Mouse (Mus musculus): ENCODE data around the gene Abracl. TPM values are rescaled to one million over a fixed set of nuclear protein-coding genes. Genes with fewer than 3 reads are reported as not detected.

The Abracl gene
- total RNA-seq, 2 experiments from 2014 or later = 31.5 to 32.7 TPM

DNA sequence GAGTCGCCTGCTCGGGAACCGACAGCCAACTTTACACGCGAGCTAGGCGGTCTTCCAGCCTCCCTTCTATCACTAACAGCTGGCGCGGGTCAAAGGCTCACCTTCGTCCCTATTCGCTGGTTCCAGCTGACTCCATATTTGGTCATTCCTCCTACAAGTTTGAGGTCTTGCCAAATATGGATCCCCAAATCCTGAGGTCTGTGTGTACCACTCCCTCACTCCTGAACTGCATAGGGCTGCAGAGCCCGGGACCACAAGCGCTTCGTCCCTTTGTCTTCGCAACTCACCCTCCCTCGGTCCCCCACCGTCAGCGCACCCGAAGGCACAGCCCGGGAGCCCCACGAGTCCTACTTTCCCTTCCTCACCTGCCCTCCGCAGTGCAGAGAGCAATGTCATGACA lies 776 bp downstream of the Abracl start:
- DNase-seq (ENCODE audit: low spot score in 2 of 2) = peak in 1 of 2 experiments; percentile 60

DNA sequence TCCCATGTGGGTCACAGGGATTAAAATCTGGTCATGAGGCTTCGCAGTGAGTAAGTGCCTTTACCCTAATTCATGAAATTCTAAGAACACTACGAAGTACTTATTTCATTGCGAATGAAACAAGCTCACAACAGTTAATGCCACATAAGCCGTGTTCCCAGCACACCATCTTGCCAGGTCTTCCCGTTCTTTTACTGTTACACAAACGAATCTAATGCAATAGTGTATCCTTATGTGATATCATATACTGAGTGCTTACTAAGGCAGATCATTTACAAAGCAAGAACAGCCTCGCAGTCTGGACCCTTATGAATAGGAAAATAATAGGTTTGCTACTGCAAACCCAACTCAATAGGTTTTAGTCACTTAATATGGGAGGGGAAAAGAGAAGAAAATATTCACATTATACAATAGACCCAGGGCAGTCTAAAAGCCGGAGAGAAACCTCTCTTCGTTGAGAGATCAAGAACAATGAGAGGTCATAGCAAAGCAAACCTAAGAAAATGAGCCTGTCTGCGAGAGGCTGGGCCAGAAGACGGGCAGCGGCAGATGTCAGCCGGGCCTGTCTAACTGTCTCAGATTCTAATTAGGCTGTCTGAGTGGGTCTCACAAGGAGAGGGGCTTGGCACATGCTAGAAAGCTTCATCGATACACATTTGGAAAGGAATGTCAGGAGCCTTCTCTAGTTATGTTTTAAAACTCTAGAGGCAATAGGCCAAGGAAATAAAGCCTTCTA lies 1.3 kb downstream of the Abracl start:
- DNase-seq (ENCODE audit: low spot score in 2 of 2) = peak in 1 of 2 experiments; percentile 27

DNA sequence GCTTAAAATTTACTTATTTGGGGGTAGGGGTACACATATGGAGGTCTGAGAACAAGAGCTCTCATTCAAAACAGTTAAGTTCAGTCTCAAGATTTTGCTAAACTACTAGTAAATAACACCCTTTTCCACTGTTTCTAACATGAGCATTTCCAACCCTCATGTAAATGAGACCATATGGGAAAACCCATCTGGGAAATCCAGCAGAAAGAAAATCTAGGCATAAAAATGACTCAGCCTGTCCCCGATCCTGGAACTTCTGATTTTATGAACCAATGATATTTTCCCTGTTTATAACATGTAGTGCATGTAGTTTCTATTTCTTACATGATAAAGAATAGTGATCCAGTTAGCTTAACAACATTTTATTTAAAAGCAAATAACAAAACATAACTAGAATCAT lies 2.2 kb downstream of the Abracl start:
- DNase-seq (ENCODE audit: low spot score in 2 of 2) = peak in 1 of 2 experiments; percentile 39

DNA sequence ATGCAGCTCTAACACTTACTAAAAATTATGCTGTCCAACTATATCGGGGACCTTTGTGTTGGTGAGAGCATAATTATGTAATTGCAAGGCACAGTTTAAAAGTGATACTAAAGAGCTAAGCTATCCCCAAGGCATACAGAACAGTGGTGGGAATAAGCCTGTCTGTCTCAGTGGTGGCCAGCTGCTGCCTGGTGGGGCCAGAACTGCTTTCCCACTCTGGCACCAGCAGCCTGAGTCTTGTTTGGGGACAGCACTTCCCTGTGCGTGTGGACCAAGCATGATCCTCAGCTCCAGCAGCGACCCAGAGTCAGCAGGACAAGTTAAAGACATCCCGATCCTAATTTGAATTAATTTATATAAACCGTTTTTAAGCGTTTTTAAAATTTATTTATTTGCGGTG lies 2.6 kb downstream of the Abracl start:
- no peak for DNase-seq (ENCODE audit: low spot score in 2 of 2)

DNA sequence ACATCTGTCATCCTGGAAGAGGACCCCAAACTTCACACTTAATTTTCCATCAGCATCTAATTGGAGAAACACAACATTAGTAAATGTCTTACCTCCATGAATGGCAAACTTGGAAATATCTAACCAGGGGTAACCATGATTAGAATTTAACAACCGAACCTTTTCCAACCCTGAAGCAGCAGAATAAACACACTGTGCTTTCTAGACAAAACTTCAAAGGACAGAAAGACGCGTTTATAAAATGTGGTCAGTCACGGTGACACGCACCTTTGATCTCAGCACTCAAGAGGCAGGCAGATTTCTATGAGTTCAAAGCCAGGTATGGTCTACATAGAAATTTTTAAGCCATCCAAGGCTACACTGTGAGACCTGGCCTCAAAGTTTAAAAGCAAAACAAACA lies 11.3 kb downstream of the Abracl start:
- no peak for DNase-seq (ENCODE audit: low spot score in 2 of 2)

DNA sequence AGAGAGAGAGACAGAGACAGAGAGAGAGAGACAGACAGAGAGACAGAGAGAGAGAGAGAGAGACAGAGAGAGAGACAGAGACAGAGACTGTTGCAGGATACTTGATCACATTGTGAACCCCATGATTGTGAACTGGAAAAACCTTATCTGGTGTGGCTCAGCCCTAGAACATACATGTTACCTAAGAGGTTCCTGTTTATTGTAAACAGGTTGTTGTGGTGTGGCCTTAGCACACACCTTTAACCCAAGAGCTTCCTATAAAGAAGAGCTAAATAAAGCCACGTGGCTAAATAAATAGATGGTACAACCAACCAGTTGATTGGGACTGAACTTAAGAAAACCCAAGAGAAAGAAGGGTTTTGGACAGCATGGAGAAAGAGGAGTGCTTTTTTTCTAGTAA lies 13.3 kb downstream of the Abracl start:
- no peak for DNase-seq (ENCODE audit: low spot score in 2 of 2)

DNA sequence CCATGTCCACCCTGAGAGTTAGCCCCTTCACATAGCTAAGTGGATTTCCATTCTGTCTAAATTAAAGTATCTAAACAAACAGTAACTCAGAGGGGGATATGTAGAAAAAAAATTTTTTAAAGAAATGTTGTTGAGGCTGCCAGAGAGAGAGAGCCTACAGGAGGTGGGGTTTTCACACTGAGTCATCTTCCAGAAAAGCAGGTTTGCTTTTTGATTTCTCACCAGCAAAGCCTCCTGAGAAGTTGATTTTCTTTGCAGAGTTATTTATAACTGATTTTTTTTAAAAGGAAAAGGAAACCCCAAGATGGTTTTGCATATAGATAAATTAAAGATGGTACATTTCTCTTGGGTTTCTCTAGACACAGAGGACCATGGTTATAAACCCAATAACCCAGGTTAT lies 15.0 kb downstream of the Abracl start:
- no peak for DNase-seq (ENCODE audit: low spot score in 2 of 2)

DNA sequence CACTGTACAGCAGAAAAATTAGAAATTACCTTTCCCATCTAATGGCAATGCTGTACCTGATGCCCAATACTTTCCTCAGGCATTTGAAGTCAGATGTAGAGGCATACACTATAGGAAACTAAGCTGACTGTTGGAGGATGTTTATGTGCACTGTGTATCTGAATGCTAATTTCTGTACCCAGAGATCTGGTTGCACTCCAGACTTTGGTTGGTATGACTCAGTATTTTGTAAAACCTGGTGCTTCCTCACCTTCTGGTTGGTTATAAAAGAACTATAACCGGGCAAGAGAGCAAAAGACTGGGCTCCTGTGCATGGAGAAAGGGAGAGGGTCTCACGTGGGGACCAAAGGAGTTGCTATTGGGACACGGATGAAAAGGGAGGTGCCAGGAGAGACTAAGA lies 15.8 kb downstream of the Abracl start:
- DNase-seq (ENCODE audit: low spot score in 2 of 2) = peak in 1 of 2 experiments; percentile 40

DNA sequence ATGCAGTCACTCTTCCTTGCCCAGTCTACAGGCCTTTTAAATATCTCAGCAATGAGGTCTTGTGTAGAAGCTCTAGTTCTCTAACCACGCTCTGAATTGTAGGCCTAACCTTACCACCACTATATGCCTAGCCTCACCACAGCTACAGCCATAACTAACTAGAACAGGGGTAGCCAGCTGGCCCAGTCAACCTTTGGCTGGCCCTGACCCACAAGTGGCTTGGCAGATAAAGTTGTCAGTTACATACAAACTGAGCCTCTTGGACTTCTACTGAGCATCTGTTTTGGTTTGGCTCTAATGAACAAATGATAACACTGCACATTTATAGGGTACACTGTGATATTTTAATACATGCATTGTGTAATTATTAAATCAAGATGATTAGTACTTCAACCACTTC lies 16.3 kb downstream of the Abracl start:
- DNase-seq (ENCODE audit: low spot score in 2 of 2) = no peak

DNA sequence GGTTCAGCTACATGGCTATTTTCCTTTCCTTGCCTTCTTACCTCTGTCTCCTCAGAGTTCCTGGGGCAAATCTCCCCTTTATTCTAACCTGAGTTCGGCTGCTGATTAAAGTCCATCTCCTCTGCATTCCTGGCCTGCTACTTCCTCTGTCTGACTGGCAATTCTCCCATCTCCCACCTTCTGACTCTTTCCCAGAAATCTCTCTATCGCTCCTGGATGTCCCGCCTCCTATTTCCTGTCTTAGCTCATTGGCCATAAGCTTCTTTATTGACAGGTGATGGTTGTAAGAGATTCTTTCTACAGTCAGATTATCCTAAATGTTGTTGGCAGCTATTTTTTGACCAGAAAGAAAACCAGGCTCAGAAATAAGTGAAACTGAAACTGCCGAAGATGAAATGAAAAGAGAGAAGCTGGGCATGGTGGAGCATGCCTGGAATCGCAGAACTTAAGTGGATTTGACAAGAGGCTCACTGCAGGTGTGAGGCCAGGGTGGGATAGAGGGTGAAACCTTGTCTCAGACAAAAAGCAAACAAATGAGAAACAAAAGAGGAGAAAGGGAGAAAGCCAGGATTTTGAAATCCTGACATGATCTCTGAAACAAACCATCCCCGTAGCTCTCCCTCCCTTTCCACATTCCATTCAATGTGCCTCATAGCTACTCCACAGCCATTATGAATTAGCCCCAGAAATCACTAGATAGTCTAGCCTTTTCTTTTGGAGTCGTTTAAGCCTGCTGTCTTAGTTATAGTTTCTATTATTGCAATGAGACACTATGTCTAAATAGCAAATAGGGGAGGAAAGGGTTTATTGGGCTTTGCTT lies 17.7 kb downstream of the Abracl start:
- DNase-seq (ENCODE audit: low spot score in 2 of 2) = no peak

DNA sequence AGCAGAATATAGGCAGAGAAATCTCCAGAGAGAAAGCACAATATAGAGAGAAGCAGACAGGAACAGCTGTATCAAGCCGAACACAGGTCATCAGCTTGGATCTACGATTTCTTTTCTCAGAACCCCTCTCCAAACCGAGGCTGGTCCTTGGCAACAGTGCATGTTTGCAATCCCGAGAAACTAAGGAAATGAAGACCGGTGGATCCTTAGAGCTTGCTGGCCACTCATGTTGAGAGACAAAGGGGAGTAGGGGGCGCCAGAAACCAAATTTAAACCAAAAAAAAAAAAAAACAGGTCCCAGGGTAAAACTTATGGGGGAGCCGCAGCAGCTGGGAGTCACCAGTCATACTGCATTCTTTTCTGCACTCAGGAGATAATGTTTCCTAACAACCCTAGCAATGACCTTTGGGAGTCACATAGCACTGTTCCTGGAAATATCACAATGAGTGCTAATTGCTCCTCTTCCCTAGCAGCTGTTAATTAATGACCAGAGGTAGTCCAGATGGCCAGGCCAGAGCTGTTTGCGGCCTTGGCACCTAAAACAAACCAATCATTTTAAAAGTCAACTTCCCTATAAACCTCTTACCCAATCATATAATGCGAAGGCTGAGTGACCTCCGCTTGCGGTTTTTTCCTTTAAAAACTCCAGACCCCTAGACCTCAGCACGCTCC lies 19.0 kb downstream of the Abracl start:
- DNase-seq (ENCODE audit: low spot score in 2 of 2) = no peak

DNA sequence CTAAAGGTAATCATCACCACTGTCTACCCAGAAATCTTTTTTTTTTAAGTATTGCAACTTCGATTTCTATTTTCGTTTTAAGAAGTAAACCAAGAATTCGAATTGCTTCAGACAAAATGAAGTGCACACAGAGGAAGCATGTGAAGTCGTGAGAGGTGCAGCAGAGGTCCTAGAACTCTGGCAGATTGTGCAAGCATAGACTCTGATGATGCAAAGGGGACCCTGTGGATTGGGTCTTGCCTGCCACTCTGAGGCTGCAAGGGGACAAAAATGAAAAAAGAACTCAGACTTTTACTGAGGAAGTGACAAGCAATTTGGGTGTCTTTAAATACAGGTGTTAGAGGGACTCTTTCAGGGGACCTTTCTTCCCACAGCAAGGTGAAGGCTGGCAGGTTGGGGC lies 32.5 kb downstream of the Abracl start:
- DNase-seq (ENCODE audit: low spot score in 2 of 2) = no peak

DNA sequence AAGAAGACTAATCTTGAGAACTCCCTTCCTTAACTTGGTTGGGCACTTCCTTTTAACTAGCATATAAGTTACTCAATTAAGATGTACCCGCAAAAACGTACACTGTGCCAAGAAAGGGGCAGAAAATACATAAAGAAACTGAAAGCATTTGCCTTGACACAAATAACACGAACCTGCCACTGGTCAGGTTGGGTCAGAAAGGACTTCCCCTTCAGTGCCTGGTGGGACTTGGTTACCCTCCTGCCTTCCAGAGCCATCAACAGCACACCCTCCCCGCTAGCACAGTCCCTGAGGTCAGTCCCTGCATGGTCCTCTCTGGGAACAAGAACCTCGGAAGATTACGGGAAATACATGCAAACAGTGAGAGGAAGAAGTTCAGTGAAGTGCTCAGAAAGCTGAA lies 34.0 kb downstream of the Abracl start:
- no peak for DNase-seq (ENCODE audit: low spot score in 2 of 2)

DNA sequence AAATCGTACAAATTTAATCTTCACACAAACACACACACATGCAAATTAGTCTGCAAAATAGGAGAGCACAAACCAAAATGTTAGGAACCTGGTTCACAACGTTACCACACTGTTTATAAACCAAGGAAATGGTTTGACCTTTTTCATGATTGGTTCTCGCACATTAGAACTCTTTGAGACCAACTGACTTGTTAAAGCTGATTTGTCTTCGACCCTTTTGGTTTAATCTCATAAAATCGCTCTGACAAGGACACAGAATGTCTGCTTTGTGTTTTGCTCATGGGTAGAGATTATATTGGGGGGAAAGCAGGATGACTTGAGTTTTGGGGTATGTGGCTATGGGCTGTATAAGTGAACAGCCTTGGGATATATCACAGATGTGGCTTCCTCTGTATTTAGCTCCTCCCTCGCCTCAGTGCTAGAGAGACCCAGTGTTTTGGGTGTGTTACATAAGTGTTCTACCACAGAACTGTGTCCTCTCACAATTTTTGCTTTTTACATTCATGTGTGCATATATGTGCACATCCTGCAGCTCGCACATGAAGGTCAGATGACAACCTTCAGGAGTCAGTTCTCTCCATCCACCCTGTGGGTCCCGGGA lies 35.2 kb downstream of the Abracl start:
- no peak for DNase-seq (ENCODE audit: low spot score in 2 of 2)

DNA sequence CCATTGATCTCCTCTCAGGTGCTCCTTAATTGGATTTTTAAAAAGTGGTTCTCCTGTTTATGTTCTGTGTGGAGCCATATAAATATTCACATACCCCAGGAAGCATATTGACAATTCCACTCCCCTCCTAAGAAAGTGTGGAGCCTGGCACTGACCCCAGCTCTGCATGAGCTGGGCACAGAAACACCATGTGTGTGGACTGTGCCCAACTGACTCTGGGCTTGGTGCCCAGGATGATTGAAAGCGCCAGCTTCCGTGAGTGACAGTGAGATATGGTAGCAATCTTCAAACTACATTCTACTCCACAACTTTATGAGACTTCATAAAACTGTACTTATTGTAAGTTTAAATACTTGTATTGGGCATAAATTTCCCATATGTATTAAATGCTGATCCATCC lies 39.8 kb downstream of the Abracl start:
- peak in 1 of 2 experiments; percentile 12 for DNase-seq (ENCODE audit: low spot score in 2 of 2)

DNA sequence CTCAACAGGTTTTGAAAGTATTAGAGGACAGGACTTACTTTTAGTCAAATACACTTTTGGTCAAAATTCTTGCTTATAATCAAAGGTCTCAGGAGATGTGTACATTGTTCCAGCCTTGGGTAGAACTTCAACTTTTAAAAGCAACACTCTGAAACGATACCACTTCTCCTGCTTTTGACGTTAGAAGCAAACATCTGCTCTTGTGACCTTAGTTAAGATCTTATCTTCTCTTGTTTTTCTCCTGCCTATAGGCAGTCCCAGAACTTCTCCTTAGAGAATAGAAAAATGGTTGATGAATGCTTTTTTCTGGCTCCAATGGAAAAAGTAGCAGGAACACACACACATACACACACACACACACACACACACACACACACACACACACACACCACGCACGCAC lies 57.0 kb downstream of the Abracl start:
- no peak for DNase-seq (ENCODE audit: low spot score in 2 of 2)

Other genes starting within 250 kb of the Abracl start
- gene Txlnb, start 227.1 kb downstream of the Abracl start, total RNA-seq (2021) = 1 to 10 TPM; 1.4 to 1.6 TPM
- gene Heca, start 75.2 kb downstream of the Abracl start, total RNA-seq (2021) = 10 to 100 TPM; 28.9 to 33.0 TPM
- 10 to 100 TPM; 82.2 to 82.6 TPM for gene Reps1, start 32.6 kb upstream of the Abracl start, total RNA-seq (2021)
- under 1 TPM; 0.13 to 0.35 TPM for gene Ect2l, start 187.6 kb upstream of the Abracl start, total RNA-seq (2021)
- 10 to 100 TPM; 35.2 to 36.6 TPM for gene Ccdc28a, start 211.7 kb upstream of the Abracl start, total RNA-seq (2021)